35 mouse cellular contexts compared by ENCODE assay signal in genomic region chr7:72345901-72346300, GRCm38 (mm10).
"Had no signal": no experiment of that assay in that cellular context is flagged by ENCODE, and none has a peak within 500 bp of the region (broad histone marks: within the 10 kb centered on the region; RNA-seq: fewer than 3 reads in every experiment).

No protein-coding gene starts in this region.

- H3K27ac ChIP-seq: heart, embryonic 10.5 days; heart, embryonic 13.5 days; heart, embryonic 15.5 days; hindbrain, embryonic 10.5 days; hindbrain, embryonic 12.5 days; hindbrain, embryonic 13.5 days; hindbrain, embryonic 14.5 days; hindbrain, embryonic 15.5 days; hindbrain, postnatal 0 days; intestine, embryonic 15.5 days; kidney, embryonic 15.5 days; kidney, postnatal 0 days; layer of hippocampus, adult 2 months had no signal

- H3K9me3 ChIP-seq: heart, embryonic 10.5 days; heart, embryonic 12.5 days; heart, embryonic 13.5 days; heart, embryonic 15.5 days; hindbrain, embryonic 10.5 days; hindbrain, embryonic 12.5 days; hindbrain, embryonic 13.5 days; hindbrain, embryonic 15.5 days; intestine, embryonic 15.5 days; kidney, embryonic 15.5 days had no signal

- H3K4me3 ChIP-seq: heart, embryonic 10.5 days; heart, embryonic 12.5 days; heart, embryonic 13.5 days; heart, embryonic 15.5 days; hindbrain, embryonic 10.5 days; hindbrain, embryonic 12.5 days; hindbrain, embryonic 13.5 days; hindbrain, embryonic 15.5 days; intestine, embryonic 15.5 days; kidney, embryonic 15.5 days; layer of hippocampus, adult 2 months had no signal

- H3K27me3 ChIP-seq: heart, embryonic 12.5 days; heart, embryonic 13.5 days; heart, embryonic 15.5 days; hindbrain, embryonic 12.5 days; hindbrain, embryonic 13.5 days; hindbrain, embryonic 15.5 days; intestine, embryonic 15.5 days; kidney, embryonic 15.5 days had no signal

- H3K4me2 ChIP-seq: heart, embryonic 11.5 days; heart, embryonic 12.5 days; heart, embryonic 13.5 days; heart, embryonic 15.5 days; hindbrain, embryonic 12.5 days; hindbrain, embryonic 13.5 days; hindbrain, embryonic 14.5 days; hindbrain, embryonic 15.5 days; intestine, embryonic 15.5 days; kidney, embryonic 15.5 days had no signal

- ATAC-seq: hindbrain, embryonic 16.5 days; hindbrain, postnatal 0 days; inflammation-experienced regulatory T-cells, adult 6 months; intestine, embryonic 15.5 days; intestine, embryonic 16.5 days; intestine, postnatal 0 days had no signal

- DNase-seq: heart, postnatal 10 days; heart, postnatal 14 days; heart, postnatal 36 days; heart, postnatal 4 days; kidney, adult 11 months; kidney, adult 18-20 months; kidney, adult 2 months; kidney, adult 8-10 months; kidney, adult 9 months; kidney, postnatal 10 days; kidney, postnatal 14 days; kidney, postnatal 25 days; kidney, postnatal 36 days; kidney, postnatal 4 days; layer of hippocampus, adult 9-11 months; layer of hippocampus, postnatal 36 days had no signal

- H3K4me1 ChIP-seq: heart, embryonic 10.5 days; heart, embryonic 12.5 days; heart, embryonic 13.5 days; heart, embryonic 15.5 days; hindbrain, embryonic 10.5 days; hindbrain, embryonic 12.5 days; hindbrain, embryonic 13.5 days; hindbrain, embryonic 15.5 days; intestine, embryonic 15.5 days; kidney, embryonic 15.5 days had no signal

- H3K9ac ChIP-seq: heart, embryonic 12.5 days; heart, embryonic 13.5 days; heart, embryonic 15.5 days; hindbrain, embryonic 12.5 days; hindbrain, embryonic 13.5 days; hindbrain, embryonic 14.5 days; hindbrain, embryonic 15.5 days; intestine, embryonic 15.5 days; kidney, embryonic 15.5 days had no signal

- H3K36me3 ChIP-seq: heart, embryonic 10.5 days; heart, embryonic 12.5 days; heart, embryonic 13.5 days; heart, embryonic 15.5 days; hindbrain, embryonic 10.5 days; hindbrain, embryonic 12.5 days; hindbrain, embryonic 13.5 days; hindbrain, embryonic 15.5 days; intestine, embryonic 15.5 days; kidney, embryonic 15.5 days had no signal
